Mouse (Mus musculus): ENCODE measurements around the gene Rpl18. TPM values are rescaled to one million over a fixed set of nuclear protein-coding genes. Genes with fewer than 3 reads are reported as not detected.

Gene Rpl18
- polyA plus RNA-seq, 1 experiment from 2014 or later, result 1,157 TPM

GRCm38 (mm10) chr7:45682144-45683126 lies 32.8 kb upstream of the Rpl18 start:
- Histone ChIP-seq H3K4me3 (ENCODE audit: low read length) (peak overlapping the region; percentile 5; the same call in 1 of the 2 replicates), H3K9me3 (ENCODE audit: control insufficient read depth, low read length) (no peaks in the 10 kb centered on the region), H3K4me1 (ENCODE audit: control insufficient read depth, insufficient read depth, low read length) (peaks cover 30% of the 10 kb centered on the region), H3K36me3 (ENCODE audit: control insufficient read depth, insufficient read depth, low read length) (no peaks in the 10 kb centered on the region), H3K4me2 (ENCODE audit: low read depth, low read length) (peak overlapping the region; percentile 41), H3K27ac (ENCODE audit: low read length) (peak overlapping the region; percentile 66), H3K9ac (ENCODE audit: low read depth, low read length) (peak overlapping the region; percentile 59), H3K27me3 (replicated peaks; ENCODE audit: control insufficient read depth, insufficient read depth, low read length) (no peaks in the 10 kb centered on the region; the same call in 1 of the 2 replicates)
- peak; percentile 65 for ATAC-seq
- WGBS, result 27% methylated on average over 14 of the region's 14 CpGs

DNA sequence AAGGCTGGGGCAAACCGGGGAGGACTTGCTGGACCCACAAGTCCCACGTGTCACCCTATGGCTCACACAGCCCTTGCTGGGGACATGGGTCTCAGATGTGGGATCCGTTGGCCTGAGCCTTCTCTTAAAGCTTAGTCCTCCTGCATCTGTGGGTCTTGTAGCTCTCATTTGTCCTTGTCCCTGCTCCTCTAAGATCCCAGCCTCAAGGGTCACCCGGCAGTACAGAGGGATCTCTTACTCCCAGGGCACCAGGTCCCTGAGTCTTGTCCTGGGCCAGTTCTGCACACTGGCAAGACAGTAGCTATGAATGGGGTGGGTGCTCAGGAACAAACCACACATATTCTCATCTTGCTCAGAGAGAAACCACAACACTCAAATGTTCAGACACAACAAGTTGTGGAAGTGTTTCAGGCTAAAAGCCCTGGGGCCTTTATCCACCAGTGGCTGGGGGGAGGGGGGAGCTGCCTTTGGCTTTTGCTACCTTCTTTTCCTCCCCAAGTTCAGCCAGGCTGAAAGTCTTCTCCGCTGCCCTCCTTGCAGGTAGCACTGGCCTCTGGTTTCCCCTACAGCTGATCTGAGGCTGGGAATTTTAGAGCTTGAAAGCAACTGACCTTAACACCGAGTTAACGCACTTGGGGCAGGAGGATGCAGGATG lies 31.7 kb upstream of the Rpl18 start, which contains the start of gene Ntn5:
Ntn5 (plus strand) TSS at position 627 of the 655 bp plus-strand sequence.
- Histone ChIP-seq H3K9me3 (ENCODE audit: control insufficient read depth, low read length) (no peaks in the 10 kb centered on the region), H3K9ac (ENCODE audit: low read depth, low read length) (peak within 1 kb of the TSS; percentile 53; the same call in 1 of the 2 replicates)

DNA sequence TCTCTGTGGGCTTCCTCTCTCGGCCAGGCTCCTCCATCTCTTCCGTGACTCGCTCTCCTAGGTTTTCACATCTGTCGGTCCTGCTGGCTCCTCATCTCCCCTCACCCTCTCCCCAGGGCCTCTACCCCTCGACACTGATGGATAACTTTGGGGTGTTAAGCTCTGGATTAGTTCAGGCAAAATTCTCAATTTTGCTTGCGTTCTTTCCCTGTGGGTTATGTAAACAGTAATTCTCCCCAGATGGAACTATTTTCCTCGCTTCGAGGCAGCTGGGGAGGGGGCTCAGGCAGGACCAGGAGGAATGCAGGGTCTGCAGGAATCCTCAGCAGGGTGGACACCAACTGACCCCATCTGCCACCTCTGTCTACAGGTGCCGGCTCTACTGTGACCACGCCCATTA lies 29.4 kb upstream of the Rpl18 start:
- H3K9ac ChIP-seq (ENCODE audit: low read depth, low read length), result peak overlapping the region; percentile 53
- no peak overlapping the region; the same call in 1 of the 2 replicates for H3K4me2 ChIP-seq (ENCODE audit: low read depth, low read length)
- no peak overlapping the region for H3K4me3 ChIP-seq (ENCODE audit: low read length)

More for the DNA sequence above, 31.7 kb upstream of the Rpl18 start, which contains the start of gene Ntn5:
- Histone ChIP-seq H3K4me1 (ENCODE audit: control insufficient read depth, insufficient read depth, low read length) (peaks cover 27% of the 10 kb centered on the region), H3K27me3 (replicated peaks; ENCODE audit: control insufficient read depth, insufficient read depth, low read length) (no peaks in the 10 kb centered on the region; the same call in 1 of the 2 replicates), H3K4me3 (ENCODE audit: low read length) (no peak within 1 kb of the TSS), H3K4me2 (ENCODE audit: low read depth, low read length) (no peak within 1 kb of the TSS; the same call in 1 of the 2 replicates), H3K27ac (ENCODE audit: low read length) (no peak within 1 kb of the TSS), H3K36me3 (ENCODE audit: control insufficient read depth, insufficient read depth, low read length) (no peaks in the 10 kb centered on the region)
- 79% methylated on average over 7 of the region's 7 CpGs for WGBS
- ATAC-seq, result no peak

DNA sequence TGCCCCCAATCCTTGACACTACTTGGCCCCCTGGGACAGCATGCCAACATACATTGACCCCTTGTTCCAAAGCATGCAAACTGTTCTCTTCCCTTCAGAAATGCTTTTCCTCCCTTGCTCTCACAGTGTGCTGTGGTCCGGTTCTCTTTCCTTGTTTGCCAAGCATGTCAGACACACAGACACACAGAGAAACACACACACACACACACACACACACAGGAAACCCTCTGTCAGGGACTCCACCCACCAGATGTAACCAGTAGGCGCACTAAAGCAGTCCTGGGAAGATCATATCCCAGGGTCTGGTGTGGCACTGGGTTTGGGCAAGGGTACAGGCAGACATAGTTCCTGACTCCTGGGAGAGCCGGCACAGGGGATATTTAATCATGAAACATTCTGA lies 28.4 kb upstream of the Rpl18 start:
- Histone ChIP-seq H3K9me3 (ENCODE audit: control insufficient read depth, low read length) (no peaks in the 10 kb centered on the region), H3K27me3 (replicated peaks; ENCODE audit: control insufficient read depth, insufficient read depth, low read length) (no peaks in the 10 kb centered on the region; the same call in 1 of the 2 replicates), H3K27ac (ENCODE audit: low read length) (no peak overlapping the region), H3K36me3 (ENCODE audit: control insufficient read depth, insufficient read depth, low read length) (no peaks in the 10 kb centered on the region), H3K4me3 (ENCODE audit: low read length) (no peak overlapping the region), H3K9ac (ENCODE audit: low read depth, low read length) (no peak overlapping the region), H3K4me1 (ENCODE audit: control insufficient read depth, insufficient read depth, low read length) (peaks cover 27% of the 10 kb centered on the region), H3K4me2 (ENCODE audit: low read depth, low read length) (no peak overlapping the region)
- 57% methylated on average over 3 of the region's 3 CpGs for WGBS
- no peak for ATAC-seq

More for the DNA sequence above, 29.4 kb upstream of the Rpl18 start:
- 40% methylated on average over 10 of the region's 10 CpGs for WGBS
- no peaks in the 10 kb centered on the region; the same call in 1 of the 2 replicates for H3K27me3 ChIP-seq (replicated peaks; ENCODE audit: control insufficient read depth, insufficient read depth, low read length)
- no peaks in the 10 kb centered on the region for H3K9me3 ChIP-seq (ENCODE audit: control insufficient read depth, low read length)
- no peak for ATAC-seq
- no peaks in the 10 kb centered on the region for H3K36me3 ChIP-seq (ENCODE audit: control insufficient read depth, insufficient read depth, low read length)
- no peak overlapping the region for H3K27ac ChIP-seq (ENCODE audit: low read length)
- H3K4me1 ChIP-seq (ENCODE audit: control insufficient read depth, insufficient read depth, low read length), result peaks cover 27% of the 10 kb centered on the region

DNA sequence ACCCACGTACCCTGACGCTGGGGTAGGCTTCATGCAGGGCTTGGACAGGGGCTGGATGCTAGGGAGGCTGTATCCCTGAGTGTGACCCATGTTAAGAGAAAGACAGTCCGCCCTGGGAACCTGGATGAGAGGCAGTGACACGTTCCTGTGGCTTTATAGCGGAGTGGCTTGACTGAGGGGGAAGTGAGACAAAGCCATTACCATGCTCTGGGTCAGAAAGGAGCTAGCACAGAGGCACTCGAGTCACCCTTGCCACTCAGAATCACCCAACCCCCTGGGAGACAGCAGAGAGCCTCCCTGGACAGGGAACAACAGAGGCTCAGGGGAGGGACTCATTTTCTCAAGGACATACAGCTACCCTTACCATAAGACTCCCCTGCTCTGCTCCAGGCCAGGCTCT lies 26.2 kb upstream of the Rpl18 start:
- Histone ChIP-seq H3K4me3 (ENCODE audit: low read length) (no peak overlapping the region), H3K27ac (ENCODE audit: low read length) (no peak overlapping the region), H3K4me1 (ENCODE audit: control insufficient read depth, insufficient read depth, low read length) (peaks cover 19% of the 10 kb centered on the region; the same call in 1 of the 2 replicates), H3K27me3 (replicated peaks; ENCODE audit: control insufficient read depth, insufficient read depth, low read length) (no peaks in the 10 kb centered on the region; the same call in 1 of the 2 replicates), H3K4me2 (ENCODE audit: low read depth, low read length) (no peak overlapping the region), H3K9me3 (ENCODE audit: control insufficient read depth, low read length) (no peaks in the 10 kb centered on the region), H3K9ac (ENCODE audit: low read depth, low read length) (no peak overlapping the region), H3K36me3 (ENCODE audit: control insufficient read depth, insufficient read depth, low read length) (no peaks in the 10 kb centered on the region)
- WGBS, result 68% methylated on average over 6 of the region's 6 CpGs
- no peak for ATAC-seq

DNA sequence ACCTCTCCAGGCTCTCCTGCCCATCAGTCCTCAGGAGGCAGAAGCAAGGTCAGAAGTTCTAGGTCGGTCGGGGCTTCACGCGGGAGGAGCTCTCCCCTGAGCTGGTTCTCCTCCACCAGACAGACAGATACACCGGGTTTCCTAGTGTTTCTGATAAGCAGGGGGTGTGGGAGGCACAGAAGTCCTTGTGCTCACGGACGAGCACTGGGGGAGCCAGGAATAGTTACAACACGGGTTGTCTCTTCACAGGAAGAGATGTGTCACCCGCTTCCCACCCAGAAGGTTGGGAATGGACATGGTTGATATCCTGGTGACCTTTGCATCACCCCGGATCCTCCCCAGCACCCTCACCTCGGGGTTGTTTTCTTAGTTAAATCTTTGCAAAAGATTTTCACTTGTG lies 25.5 kb upstream of the Rpl18 start:
- no peak for ATAC-seq

DNA sequence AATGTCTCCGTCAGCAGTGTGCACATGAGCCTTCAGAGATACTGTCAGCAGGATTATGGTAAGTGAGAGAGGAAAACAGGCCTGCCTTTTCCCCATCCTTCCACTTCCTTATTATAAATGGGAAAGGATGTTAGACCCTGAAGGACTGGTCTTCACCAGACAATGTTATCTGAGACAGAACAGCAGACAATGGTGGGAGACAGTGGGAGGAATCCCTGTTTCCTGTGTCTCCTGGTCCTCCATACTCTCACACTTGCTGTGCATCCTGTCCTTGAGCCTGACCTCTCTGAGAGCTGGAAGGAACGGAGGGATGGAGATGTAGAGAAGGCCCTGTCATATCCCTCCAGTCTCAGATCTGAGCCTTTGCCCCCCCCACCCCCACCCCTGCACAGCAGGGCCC lies 22.9 kb upstream of the Rpl18 start:
- H3K4me3 ChIP-seq (ENCODE audit: low read length), result no peak overlapping the region
- no peaks in the 10 kb centered on the region for H3K36me3 ChIP-seq (ENCODE audit: control insufficient read depth, insufficient read depth, low read length)
- 78% methylated on average over 2 of the region's 2 CpGs for WGBS
- no peak overlapping the region for H3K4me2 ChIP-seq (ENCODE audit: low read depth, low read length)
- no peak for ATAC-seq
- no peaks in the 10 kb centered on the region for H3K27me3 ChIP-seq (replicated peaks; ENCODE audit: control insufficient read depth, insufficient read depth, low read length)
- no peaks in the 10 kb centered on the region for H3K4me1 ChIP-seq (ENCODE audit: control insufficient read depth, insufficient read depth, low read length)
- H3K9me3 ChIP-seq (ENCODE audit: control insufficient read depth, low read length), result no peaks in the 10 kb centered on the region
- H3K9ac ChIP-seq (ENCODE audit: low read depth, low read length), result no peak overlapping the region
- no peak overlapping the region for H3K27ac ChIP-seq (ENCODE audit: low read length)

More for the DNA sequence above, 25.5 kb upstream of the Rpl18 start:
- H3K36me3 ChIP-seq (ENCODE audit: control insufficient read depth, insufficient read depth, low read length), result no peaks in the 10 kb centered on the region
- H3K4me2 ChIP-seq (ENCODE audit: low read depth, low read length), result no peak overlapping the region
- no peak overlapping the region for H3K4me3 ChIP-seq (ENCODE audit: low read length)
- no peaks in the 10 kb centered on the region; the same call in 1 of the 2 replicates for H3K27me3 ChIP-seq (replicated peaks; ENCODE audit: control insufficient read depth, insufficient read depth, low read length)
- no peak overlapping the region for H3K27ac ChIP-seq (ENCODE audit: low read length)
- 61% methylated on average over 11 of the region's 11 CpGs for WGBS
- no peaks in the 10 kb centered on the region for H3K9me3 ChIP-seq (ENCODE audit: control insufficient read depth, low read length)
- no peak overlapping the region for H3K9ac ChIP-seq (ENCODE audit: low read depth, low read length)
- H3K4me1 ChIP-seq (ENCODE audit: control insufficient read depth, insufficient read depth, low read length), result peaks cover 18% of the 10 kb centered on the region; the same call in 1 of the 2 replicates

DNA sequence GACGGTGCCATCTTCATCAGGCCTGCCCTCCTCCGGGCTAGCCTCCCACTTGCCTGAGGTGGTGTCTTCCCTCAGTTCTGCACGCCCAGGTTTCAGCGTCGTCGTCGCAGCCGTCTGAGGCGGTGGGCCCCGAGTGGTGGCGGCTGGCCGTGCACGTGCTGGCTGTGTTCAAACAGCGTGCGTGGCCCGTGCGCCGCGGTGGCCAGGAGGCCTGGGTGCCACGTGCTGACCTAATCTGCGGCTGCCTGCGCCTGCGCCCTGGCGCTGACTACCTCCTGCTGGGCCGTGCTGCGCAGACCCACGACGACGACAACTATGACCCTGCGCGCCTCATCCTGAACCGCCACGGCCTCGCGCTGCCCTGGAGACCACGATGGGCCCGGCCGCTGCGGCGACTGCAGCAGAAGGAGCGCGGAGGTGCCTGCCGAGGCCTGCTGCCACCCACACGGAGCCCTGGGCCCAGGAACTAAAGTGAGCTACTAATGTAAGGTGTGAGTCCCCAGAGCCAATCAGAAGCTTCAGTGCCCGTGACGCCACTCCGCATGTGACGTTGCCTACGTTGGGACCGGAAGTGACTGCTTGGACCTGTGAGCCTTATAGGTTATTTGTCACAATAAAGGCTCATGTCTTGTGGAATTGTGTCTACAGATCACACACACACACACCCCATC lies 21.2 kb upstream of the Rpl18 start, which contains the start of gene Sec1:
Sec1 (minus strand) TSS at position 482 of the 671 bp plus-strand sequence.
- no peak for ATAC-seq
- Histone ChIP-seq H3K4me2 (ENCODE audit: low read depth, low read length) (no peak within 1 kb of the TSS), H3K9ac (ENCODE audit: low read depth, low read length) (no peak within 1 kb of the TSS), H3K27me3 (replicated peaks; ENCODE audit: control insufficient read depth, insufficient read depth, low read length) (peaks cover 8% of the 10 kb centered on the region), H3K4me3 (ENCODE audit: low read length) (no peak within 1 kb of the TSS), H3K4me1 (ENCODE audit: control insufficient read depth, insufficient read depth, low read length) (no peaks in the 10 kb centered on the region), H3K36me3 (ENCODE audit: control insufficient read depth, insufficient read depth, low read length) (no peaks in the 10 kb centered on the region), H3K27ac (ENCODE audit: low read length) (no peak within 1 kb of the TSS), H3K9me3 (ENCODE audit: control insufficient read depth, low read length) (no peaks in the 10 kb centered on the region)
- 90% methylated on average over 50 of the region's 50 CpGs for WGBS

Data from intestine, embryonic 16.5 days (tissue).